Mouse (Mus musculus) hindlimb bud, embryonic 11.5 days (tissue): ENCODE data around the gene Zfp704.

ENCODE experiments used
- DNase-seq: peaks from one replicate; pipeline ENCODE4 v3.0.0-alpha.2; 2012; ENCODE audit warnings: low read depth, low spot score; ENCODE audit errors: extremely low spot score

Zfp704 gene

GRCm38 (mm10) chr3:9432796-9433526, 176.9 kb downstream of the Zfp704 start:
- no peak for DNase-seq

GRCm38 (mm10) chr3:9432226-9432625, 177.7 kb downstream of the Zfp704 start:
- no peak for DNase-seq

- DNase-seq: no peak
Observed at GRCm38 (mm10) chr3:9429946-9430345, 179.9 kb downstream of the Zfp704 start.

GRCm38 (mm10) chr3:9427826-9428225, 182.1 kb downstream of the Zfp704 start:
- DNase-seq: no peak

GRCm38 (mm10) chr3:9425661-9426060, 184.2 kb downstream of the Zfp704 start:
- no peak for DNase-seq

GRCm38 (mm10) chr3:9424637-9425036, 185.2 kb downstream of the Zfp704 start:
- DNase-seq: no peak

GRCm38 (mm10) chr3:9423669-9424068, 186.2 kb downstream of the Zfp704 start:
- no peak for DNase-seq

- no peak for DNase-seq
Observed at GRCm38 (mm10) chr3:9408896-9409295, 201.0 kb downstream of the Zfp704 start.

- DNase-seq: no peak
Observed at GRCm38 (mm10) chr3:9407801-9408200, 202.1 kb downstream of the Zfp704 start.

GRCm38 (mm10) chr3:9407119-9407546, 202.8 kb downstream of the Zfp704 start:
- no peak for DNase-seq

GRCm38 (mm10) chr3:9405341-9405740, 204.5 kb downstream of the Zfp704 start:
- DNase-seq: no peak

- DNase-seq: no peak
Observed at GRCm38 (mm10) chr3:9403255-9404050, 206.4 kb downstream of the Zfp704 start.

GRCm38 (mm10) chr3:9402836-9403235, 207.0 kb downstream of the Zfp704 start:
- no peak for DNase-seq

GRCm38 (mm10) chr3:9402345-9402744, 207.5 kb downstream of the Zfp704 start:
- DNase-seq: no peak

- DNase-seq: no peak
Observed at GRCm38 (mm10) chr3:9401685-9402084, 208.2 kb downstream of the Zfp704 start.

- DNase-seq: no peak
Observed at GRCm38 (mm10) chr3:9400886-9401221, 209.0 kb downstream of the Zfp704 start.

GRCm38 (mm10) chr3:9400201-9400885, 209.5 kb downstream of the Zfp704 start:
- DNase-seq: peak; percentile 60

GRCm38 (mm10) chr3:9398271-9398670, 211.6 kb downstream of the Zfp704 start:
- DNase-seq: no peak
